Mouse (Mus musculus) liver, embryonic 11.5 days (tissue): Measurements from ENCODE around the gene Rad51b. TPM values are rescaled to one million over a fixed set of nuclear protein-coding genes. Genes with fewer than 3 reads are reported as not detected.

Experiments
- ATAC-seq: fragments of 200-750 bp; cut with Nextera tagmentation; replicated peaks from 2 replicates; pipeline ENCODE4 v1.8.0; 2017; ENCODE audit warnings: moderate number of reproducible peaks, mild to moderate bottlenecking, moderate TSS enrichment, moderate library complexity; ENCODE audit not compliant: low FRiP score
- DNase-seq: peaks from one replicate; pipeline ENCODE4 v3.0.0-alpha.2; 2017; ENCODE audit warnings: low spot score
- H3K27ac ChIP-seq: fragments of 300-500 bp; sonication (generic); 2 replicates; pipeline ENCODE4 v1.5.1; 2014; ENCODE audit warnings: mild to moderate bottlenecking, low read depth, low read length, control low read depth
- H3K27me3 ChIP-seq: fragments of 300-500 bp; sonication (generic); replicated peaks from 2 replicates; pipeline ENCODE4 v1.6.1; 2014; ENCODE audit warnings: low read length, mixed read lengths; ENCODE audit not compliant: control insufficient read depth, insufficient read depth
- H3K36me3 ChIP-seq: fragments of 300-500 bp; sonication (generic); 2 replicates; pipeline ENCODE4 v1.6.1; 2014; ENCODE audit warnings: mild to moderate bottlenecking, low read length, moderate library complexity, mixed read lengths; ENCODE audit not compliant: control insufficient read depth, insufficient read depth
- H3K4me1 ChIP-seq: fragments of 300-500 bp; sonication (generic); replicated peaks from 2 replicates; pipeline ENCODE4 v1.6.1; 2014; ENCODE audit warnings: low read length, mixed read lengths; ENCODE audit not compliant: control insufficient read depth, insufficient read depth
- H3K4me2 ChIP-seq: fragments of 300-500 bp; sonication (generic); 2 replicates; pipeline ENCODE4 v1.6.1; 2014; ENCODE audit warnings: mild to moderate bottlenecking, control low read depth, moderate library complexity
- H3K4me3 ChIP-seq: fragments of 300-500 bp; sonication (generic); 2 replicates; pipeline ENCODE4 v1.5.1; 2014; ENCODE audit warnings: low read depth, low read length, control low read depth
- H3K9ac ChIP-seq: fragments of 300-500 bp; sonication (generic); 2 replicates; pipeline ENCODE4 v1.6.1; 2014; ENCODE audit warnings: low read depth, low read length, control low read depth
- H3K9me3 ChIP-seq: fragments of 300-500 bp; sonication (generic); 2 replicates; pipeline ENCODE4 v1.6.1; 2016; ENCODE audit warnings: low read length, inconsistent platforms, mixed read lengths; ENCODE audit not compliant: control insufficient read depth
- WGBS: fragments of 180-500 bp; shearing (Covaris S2); extraction: QIAGEN DNeasy Blood & Tissue Kit; methylation state at CpG from one replicate; pipeline ENCODE4 v1.1.7; 2014; 5-methylcytosine and 5-hydroxymethylcytosine counted together
- polyA plus RNA-seq: library from polyadenylated mRNA; unstranded; fragments of >200 nt; fragmentation: Nextera tagmentation; extraction: Ambion mirVana; gene quantifications from 2 replicates; pipeline ENCODE4 v1.2.1, GENCODE M21; 2014

Gene Rad51b
- polyA plus RNA-seq, 1 experiment from 2014 or later = 8.3 TPM

DNA sequence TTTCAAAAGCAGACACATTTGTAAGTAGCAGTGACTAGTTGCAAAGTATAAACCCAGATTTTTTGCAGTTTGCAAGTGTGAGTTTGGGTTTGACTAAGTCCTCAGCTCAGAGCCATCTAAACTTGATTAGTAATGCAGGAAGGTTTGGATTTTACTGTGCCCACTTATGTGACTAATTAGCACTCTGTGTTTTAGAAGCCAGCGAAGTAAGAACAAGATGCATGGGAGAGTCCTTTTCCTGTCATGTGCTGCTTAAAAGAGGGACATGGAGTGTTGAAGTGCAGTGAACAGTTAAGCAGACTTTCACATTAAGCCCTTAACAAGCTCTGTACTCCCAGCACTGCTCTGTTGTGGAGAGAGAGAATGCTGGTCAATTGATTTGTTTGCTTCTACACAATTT is 225.3 kb downstream of the Rad51b start:
- no peaks in the 10 kb centered on the region for H3K27me3 ChIP-seq
- H3K27ac ChIP-seq = no peak overlapping the region
- ATAC-seq = no peak
- no peak overlapping the region for H3K4me2 ChIP-seq
- 56% methylated on average over 1 of the region's 1 CpGs for WGBS
- H3K4me3 ChIP-seq = no peak overlapping the region
- no peaks in the 10 kb centered on the region; the same call in 1 of the 2 replicates for H3K4me1 ChIP-seq
- no peak overlapping the region for H3K9ac ChIP-seq
- no peaks in the 10 kb centered on the region for H3K9me3 ChIP-seq
- no peak for DNase-seq
- no peaks in the 10 kb centered on the region for H3K36me3 ChIP-seq

DNA sequence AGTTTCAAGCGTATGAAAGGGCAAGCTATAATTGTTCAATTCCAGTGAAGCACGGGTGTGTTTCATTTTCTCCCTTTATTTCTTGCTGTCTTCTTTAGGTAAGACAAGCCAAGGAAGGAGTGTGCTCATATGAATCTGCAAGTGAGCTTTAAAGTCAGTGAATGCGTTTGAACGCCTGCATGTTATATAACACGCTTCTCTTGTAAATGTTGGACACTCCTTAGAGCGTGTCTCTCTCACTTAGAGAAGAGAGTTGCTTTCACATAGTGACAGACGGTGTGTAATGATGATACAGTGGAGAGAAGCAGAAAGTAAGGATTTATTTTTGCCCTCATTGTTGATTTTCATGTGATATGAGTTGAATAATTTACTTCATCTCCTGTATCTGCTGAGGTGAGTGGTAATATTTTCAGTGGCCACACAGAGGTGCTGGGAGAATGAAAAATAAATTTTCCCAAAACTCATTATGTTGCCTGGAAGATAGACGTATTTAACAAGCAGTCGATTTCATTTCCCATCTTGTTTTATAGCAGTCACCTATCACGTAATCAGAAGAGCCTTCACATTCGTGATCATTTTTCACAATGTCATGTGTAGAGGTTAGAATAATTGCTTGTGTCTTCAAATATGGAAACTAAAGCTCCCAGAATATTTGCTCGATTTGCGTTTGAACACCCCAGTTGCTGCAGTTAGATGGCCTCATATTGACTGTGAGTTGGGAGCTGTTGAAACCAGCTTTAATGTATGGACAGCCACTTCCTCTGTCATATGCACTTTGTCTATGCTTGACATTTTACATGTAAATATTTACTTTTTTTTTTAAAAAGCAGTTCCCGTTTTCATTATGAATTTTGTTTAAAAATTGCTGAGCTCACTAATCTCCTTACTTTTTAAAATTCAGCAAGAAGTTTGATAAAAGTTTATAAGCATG is 228.1 kb downstream of the Rad51b start:
- Histone ChIP-seq H3K4me2 (no peak overlapping the region), H3K4me1 (no peaks in the 10 kb centered on the region; the same call in 1 of the 2 replicates), H3K27ac (no peak overlapping the region), H3K36me3 (no peaks in the 10 kb centered on the region), H3K4me3 (no peak overlapping the region), H3K9me3 (no peaks in the 10 kb centered on the region), H3K9ac (no peak overlapping the region), H3K27me3 (no peaks in the 10 kb centered on the region)
- WGBS = 80% methylated on average over 14 of the region's 14 CpGs
- no peak for DNase-seq
- no peak for ATAC-seq

DNA sequence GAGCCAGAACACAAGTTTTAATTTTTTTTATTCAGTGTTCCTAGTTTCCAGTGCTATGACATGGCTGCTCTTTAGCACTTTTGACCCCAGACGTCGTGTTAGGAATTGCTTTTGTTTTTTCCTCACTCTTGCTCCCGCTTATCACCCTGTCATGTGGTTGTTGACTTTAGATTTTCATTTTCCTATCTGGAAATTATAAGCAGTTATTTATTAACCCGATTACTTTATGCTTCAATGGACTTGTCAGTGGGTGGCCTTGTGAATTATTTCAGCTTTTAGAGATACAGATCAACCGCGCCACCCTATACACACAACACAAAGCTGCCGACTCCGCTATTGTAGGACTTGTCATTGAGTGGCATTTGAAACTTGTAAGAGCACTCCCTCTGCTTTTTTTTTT is 228.8 kb downstream of the Rad51b start:
- Histone ChIP-seq H3K4me2 (no peak overlapping the region), H3K4me1 (no peaks in the 10 kb centered on the region; the same call in 1 of the 2 replicates), H3K9ac (no peak overlapping the region), H3K27me3 (no peaks in the 10 kb centered on the region), H3K27ac (no peak overlapping the region), H3K36me3 (no peaks in the 10 kb centered on the region), H3K4me3 (no peak overlapping the region), H3K9me3 (no peaks in the 10 kb centered on the region)
- WGBS = 72% methylated on average over 8 of the region's 8 CpGs
- ATAC-seq (no peak), DNase-seq (no peak)

DNA sequence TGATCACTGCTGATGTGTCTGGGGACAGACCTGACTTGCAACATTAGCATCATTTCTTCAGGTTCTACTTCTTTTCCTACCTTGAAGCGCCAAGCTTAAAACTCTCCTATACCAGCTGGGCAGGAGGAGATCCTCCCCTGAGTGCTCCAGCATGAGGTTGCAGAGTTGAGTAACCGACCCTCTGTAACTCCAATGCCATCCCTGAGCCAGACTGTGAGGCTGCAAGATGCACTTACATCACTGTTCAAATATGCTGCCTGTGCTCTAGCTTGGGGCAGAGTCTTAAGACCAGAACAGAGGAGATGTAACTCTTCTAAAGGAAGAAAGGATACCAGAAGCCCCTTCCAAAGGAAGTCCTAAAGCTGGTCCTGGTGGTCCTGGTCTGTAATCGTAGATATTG is 230.1 kb downstream of the Rad51b start:
- 67% methylated on average over 3 of the region's 3 CpGs for WGBS
- H3K27me3 ChIP-seq = no peaks in the 10 kb centered on the region
- H3K9me3 ChIP-seq = no peaks in the 10 kb centered on the region
- no peak for DNase-seq
- no peak for ATAC-seq
- H3K9ac ChIP-seq = no peak overlapping the region
- no peak overlapping the region for H3K4me3 ChIP-seq
- no peak overlapping the region for H3K4me2 ChIP-seq
- H3K36me3 ChIP-seq = no peaks in the 10 kb centered on the region
- H3K4me1 ChIP-seq = no peaks in the 10 kb centered on the region; the same call in 1 of the 2 replicates
- no peak overlapping the region for H3K27ac ChIP-seq

DNA sequence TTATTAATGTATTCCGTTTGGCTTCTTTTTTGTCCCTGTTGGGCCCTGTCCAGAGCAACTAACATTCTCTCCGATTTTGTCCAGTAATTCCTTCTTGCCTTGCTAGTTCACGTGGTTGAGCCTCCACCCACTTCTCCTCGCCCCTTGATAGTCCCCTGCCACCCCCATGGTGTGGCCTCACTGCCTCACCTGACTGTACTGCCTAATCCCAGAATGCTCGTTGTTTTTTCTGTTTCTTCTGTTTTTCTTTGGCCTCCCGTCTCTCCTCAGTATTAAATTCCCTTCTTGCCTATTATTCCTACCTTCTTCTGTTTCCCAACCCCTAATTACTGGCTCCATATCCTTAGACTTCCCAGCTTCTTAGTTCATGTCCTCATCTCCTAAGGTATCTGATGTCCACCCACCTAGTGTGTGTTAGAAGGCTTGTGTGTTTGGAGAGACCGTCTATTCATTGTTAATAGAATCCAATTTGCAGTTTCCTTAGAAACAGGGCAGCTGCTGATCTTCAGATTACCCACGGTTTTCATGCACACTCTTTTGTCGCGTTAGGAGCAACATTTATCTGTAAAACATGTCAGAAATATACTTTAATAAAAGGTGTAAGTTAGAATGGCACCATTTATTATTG is 233.3 kb downstream of the Rad51b start:
- H3K27ac ChIP-seq = no peak overlapping the region
- H3K9ac ChIP-seq = no peak overlapping the region
- no peaks in the 10 kb centered on the region for H3K27me3 ChIP-seq
- H3K4me1 ChIP-seq = peaks cover 4% of the 10 kb centered on the region; the same call in 1 of the 2 replicates
- no peak overlapping the region for H3K4me3 ChIP-seq
- 81% methylated on average over 10 of the region's 10 CpGs for WGBS
- no peak overlapping the region for H3K4me2 ChIP-seq
- no peaks in the 10 kb centered on the region for H3K9me3 ChIP-seq
- no peak for DNase-seq
- ATAC-seq = no peak
- no peaks in the 10 kb centered on the region for H3K36me3 ChIP-seq

DNA sequence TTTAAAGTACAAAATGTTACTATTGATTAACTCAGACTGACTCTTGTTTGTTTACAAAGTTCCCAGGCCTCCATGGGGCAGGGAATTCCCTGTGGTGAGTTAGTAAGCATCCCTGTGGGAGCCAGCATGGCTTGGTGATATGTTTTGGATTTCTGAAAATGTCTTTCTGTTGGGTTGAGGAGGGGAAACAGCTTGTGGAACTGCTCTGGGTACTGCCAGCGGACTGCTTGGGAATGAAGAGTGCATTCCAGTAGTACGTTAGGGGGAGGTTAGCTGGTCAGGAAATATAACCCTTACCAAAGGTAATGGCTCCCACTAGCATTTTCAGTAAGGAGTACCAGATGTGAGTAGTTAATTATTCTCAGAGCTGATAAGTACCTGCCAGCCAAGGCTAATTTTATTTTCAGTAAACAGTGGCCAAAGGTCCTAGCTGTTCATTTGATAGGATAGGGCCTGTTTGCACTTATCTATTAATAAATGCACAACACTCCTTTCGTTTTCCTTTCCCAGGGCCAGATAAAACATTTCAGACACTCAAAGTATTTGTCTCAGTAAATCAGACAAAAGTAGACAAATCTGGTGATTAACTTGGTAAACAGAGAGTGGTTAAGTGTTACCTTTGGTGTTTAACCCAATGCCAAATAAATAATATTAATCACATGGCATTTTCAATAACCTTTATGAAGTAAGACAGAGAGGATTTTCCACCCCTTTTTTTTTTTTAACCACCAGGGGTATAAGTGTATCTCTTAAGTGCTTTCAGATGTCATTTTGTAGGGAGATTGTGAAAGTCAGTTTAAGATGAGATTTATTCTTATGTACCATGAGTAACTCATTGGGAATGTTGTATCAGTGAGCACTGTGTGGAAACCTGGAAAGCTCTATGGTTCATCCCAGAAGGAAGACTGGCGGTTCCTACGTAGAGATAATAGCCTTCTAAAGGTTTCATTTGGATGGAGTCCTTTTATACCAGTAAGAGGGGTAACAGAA is 235.0 kb downstream of the Rad51b start:
- no peak overlapping the region for H3K27ac ChIP-seq
- H3K4me2 ChIP-seq = no peak overlapping the region
- no peaks in the 10 kb centered on the region for H3K9me3 ChIP-seq
- no peak for DNase-seq
- H3K4me1 ChIP-seq = peaks cover 4% of the 10 kb centered on the region; the same call in 1 of the 2 replicates
- H3K36me3 ChIP-seq = no peaks in the 10 kb centered on the region
- no peak overlapping the region for H3K9ac ChIP-seq
- 55% methylated on average over 5 of the region's 5 CpGs for whole genome bisulfite sequencing
- H3K27me3 ChIP-seq = no peaks in the 10 kb centered on the region
- no peak overlapping the region for H3K4me3 ChIP-seq
- ATAC-seq = no peak

DNA sequence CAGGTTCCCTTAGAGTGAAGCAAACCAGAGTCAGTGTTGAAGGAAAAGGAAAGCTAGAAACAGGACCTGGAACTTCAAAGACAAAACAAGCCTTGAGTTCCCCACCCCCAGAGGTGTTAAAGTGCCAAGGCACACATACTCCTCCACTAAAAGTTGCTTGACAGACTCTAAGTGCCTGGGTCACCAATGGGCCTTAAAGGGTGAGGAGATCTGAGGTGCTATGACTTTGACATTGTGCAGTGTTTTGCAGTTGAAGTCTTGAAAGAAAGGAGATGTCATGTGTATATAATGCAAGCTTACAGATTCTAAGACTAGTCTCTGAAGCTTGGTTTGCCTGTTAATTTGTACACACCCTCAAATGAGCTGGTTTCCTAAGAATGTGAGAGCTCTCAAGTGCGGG is 237.7 kb downstream of the Rad51b start:
- DNase-seq = no peak
- Histone ChIP-seq H3K4me1 (peaks cover 4% of the 10 kb centered on the region; the same call in 1 of the 2 replicates), H3K27ac (no peak overlapping the region), H3K4me3 (no peak overlapping the region), H3K9ac (no peak overlapping the region), H3K27me3 (no peaks in the 10 kb centered on the region), H3K36me3 (no peaks in the 10 kb centered on the region), H3K4me2 (no peak overlapping the region), H3K9me3 (no peaks in the 10 kb centered on the region)
- no peak for ATAC-seq
- 71% methylated on average over 1 of the region's 1 CpGs for WGBS
